Mouse (Mus musculus) adrenal gland, adult 18-20 months (tissue): ENCODE results near the gene Arglu1. TPM values are rescaled to one million over a fixed set of nuclear protein-coding genes. Genes with fewer than 3 reads are reported as not detected.

Experiments used
- DNase-seq, 2 experiments: peaks; one replicate each; pipeline ENCODE4 v3.0.0; 2021 to 2022; ENCODE audit warnings: low spot score in 2 of 2
- microRNA-seq, 2 experiments: library from miRNA; unstranded; fragments of <30 nt; microRNA quantifications; one replicate each; pipeline ENCODE4 v1.2.0; 2021; ENCODE audit warnings: borderline number of aligned reads in 2 of 2
- total RNA-seq, 2 experiments: library from RNA; stranded (reverse); gene quantifications; 1 replicate in 1 of 2; 2 replicates in 1 of 2; pipeline ENCODE4 v1.2.3; 2021

The Arglu1 gene
- total RNA-seq, 2 experiments from 2014 or later: 51.6 to 70.9 TPM

- no peak for DNase-seq
Observed at GRCm38 (mm10) chr8:8623486-8623885, 66.8 kb downstream of the Arglu1 start.

GRCm38 (mm10) chr8:8622476-8622875, 67.8 kb downstream of the Arglu1 start:
- DNase-seq: no peak

- no peak for DNase-seq
Observed at GRCm38 (mm10) chr8:8622031-8622430, 68.3 kb downstream of the Arglu1 start.

- DNase-seq: no peak
Observed at GRCm38 (mm10) chr8:8621236-8621917, 68.9 kb downstream of the Arglu1 start.

- DNase-seq: no peak
Observed at GRCm38 (mm10) chr8:8620536-8620935, 69.8 kb downstream of the Arglu1 start.

- DNase-seq: no peak
Observed at GRCm38 (mm10) chr8:8619221-8620194, 70.8 kb downstream of the Arglu1 start.

Small RNA genes within 50 kb of the gene (microRNA-seq; reads per million reads assigned to microRNA genes)
- 0.95 to 1.2 reads per million in 2 experiments for gene Mir7654

Other genes with a start within 250 kb of the Arglu1 start
- 10 to 100 TPM; 14.0 to 24.0 TPM for gene Efnb2, start 29.3 kb downstream of the Arglu1 start, total RNA-seq